Mouse (Mus musculus) hindbrain, embryonic 16.5 days (tissue): ENCODE measurements at regions not wholly inside any gene's neighbourhood (a gene's known extent, or its start where the extent isn't known, plus 50 kb on each side); places are given as distances from the start of the nearest gene placed in this dataset.

Experiments used
- ATAC-seq: fragments of 200-750 bp; cut with Nextera tagmentation; 2 replicates; pipeline ENCODE4 v1.8.0; 2017; ENCODE audit warnings: moderate TSS enrichment, moderate library complexity
- H3K27ac ChIP-seq: fragments of 300-500 bp; sonication (generic); 2 replicates; pipeline ENCODE4 v1.5.1; 2014; ENCODE audit warnings: low read depth, mild to moderate bottlenecking, control low read depth, low read length, moderate library complexity
- H3K27me3 ChIP-seq: fragments of 300-500 bp; sonication (generic); replicated peaks from 2 replicates; pipeline ENCODE4 v1.6.1; 2014; ENCODE audit warnings: low read length; ENCODE audit not compliant: control insufficient read depth, insufficient read depth
- H3K36me3 ChIP-seq: fragments of 300-500 bp; sonication (generic); 2 replicates; pipeline ENCODE4 v1.6.1; 2014; ENCODE audit warnings: mild to moderate bottlenecking, low read length, moderate library complexity, mixed read lengths; ENCODE audit not compliant: control insufficient read depth, insufficient read depth
- H3K4me1 ChIP-seq: fragments of 300-500 bp; sonication (generic); 2 replicates; pipeline ENCODE4 v1.6.1; 2014; ENCODE audit warnings: low read depth, low read length; ENCODE audit not compliant: control insufficient read depth, insufficient read depth
- H3K4me2 ChIP-seq: fragments of 300-500 bp; sonication (generic); 2 replicates; pipeline ENCODE4 v1.6.1; 2014; ENCODE audit warnings: mild to moderate bottlenecking, low read length, control low read depth, moderate library complexity
- H3K4me3 ChIP-seq: fragments of 300-500 bp; sonication (generic); 2 replicates; pipeline ENCODE4 v1.5.1; 2014; ENCODE audit warnings: mild to moderate bottlenecking, low read length, control low read depth, moderate library complexity
- H3K9ac ChIP-seq: fragments of 300-500 bp; sonication (generic); 2 replicates; pipeline ENCODE4 v1.6.1; 2014; ENCODE audit warnings: low read depth, mild to moderate bottlenecking, control low read depth, low read length, moderate library complexity
- H3K9me3 ChIP-seq: fragments of 300-500 bp; sonication (generic); 2 replicates; pipeline ENCODE4 v1.6.1; 2014; ENCODE audit warnings: mild to moderate bottlenecking, low read length, moderate library complexity; ENCODE audit not compliant: control insufficient read depth
- WGBS: fragments of 180-500 bp; shearing (Covaris S2); extraction: QIAGEN DNeasy Blood & Tissue Kit; methylation state at CpG from one replicate; pipeline ENCODE4 v1.1.7; 2014; 5-methylcytosine and 5-hydroxymethylcytosine counted together

DNA sequence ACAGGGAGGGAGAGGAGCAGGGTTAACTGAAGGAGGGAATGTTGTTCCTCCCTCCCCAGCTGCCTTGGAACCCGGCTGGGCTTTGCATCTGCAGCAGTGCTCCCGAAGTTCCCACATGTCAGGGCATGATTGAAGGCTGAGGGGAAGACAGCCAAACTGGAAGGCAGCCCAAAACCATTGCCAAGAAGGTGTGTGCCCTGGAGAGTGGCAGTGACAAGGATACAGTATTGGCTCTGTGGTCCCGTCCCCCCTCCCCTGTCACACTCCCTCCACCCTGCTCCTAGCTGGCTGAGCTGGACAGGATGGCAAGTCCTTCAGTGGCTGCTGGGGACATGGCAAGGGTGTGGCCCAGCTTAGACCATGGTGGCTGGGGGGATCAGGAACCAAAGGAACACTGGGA lies 79.1 kb downstream of the Cyp26b1 start:
- WGBS: 15% methylated on average over 3 of the region's 3 CpGs
- Histone ChIP-seq H3K4me1 (no peaks in the 10 kb centered on the region), H3K27me3 (no peaks in the 10 kb centered on the region), H3K4me3 (no peak overlapping the region), H3K9ac (no peak overlapping the region), H3K27ac (no peak overlapping the region), H3K9me3 (no peaks in the 10 kb centered on the region), H3K36me3 (no peaks in the 10 kb centered on the region), H3K4me2 (no peak overlapping the region)
- peak; percentile 63; the same call in 1 of the 2 replicates for ATAC-seq

DNA sequence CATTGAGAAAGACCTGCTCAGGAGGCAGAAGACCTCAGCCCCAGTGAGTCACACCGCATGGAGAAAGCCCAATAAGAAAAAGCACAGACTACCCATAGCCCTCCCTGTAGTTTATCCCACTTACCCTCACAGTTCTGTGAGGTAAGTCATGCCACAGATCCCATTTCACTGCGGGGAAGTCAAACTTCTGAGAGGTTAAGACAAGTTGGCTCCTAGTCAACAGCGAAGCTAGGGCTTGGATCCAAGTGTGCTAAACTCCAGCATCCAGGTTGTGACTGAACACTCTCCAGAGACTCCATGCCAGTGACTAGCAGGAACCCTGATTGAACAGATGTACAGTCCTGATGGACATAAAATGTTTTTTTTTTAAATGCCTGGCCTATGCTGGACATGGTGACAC lies 85.1 kb downstream of the Cyp26b1 start:
- Histone ChIP-seq H3K27me3 (no peaks in the 10 kb centered on the region), H3K4me2 (no peak overlapping the region), H3K36me3 (no peaks in the 10 kb centered on the region), H3K4me3 (no peak overlapping the region), H3K4me1 (no peaks in the 10 kb centered on the region), H3K9ac (no peak overlapping the region), H3K9me3 (no peaks in the 10 kb centered on the region), H3K27ac (no peak overlapping the region)
- no peak for ATAC-seq
- 81% methylated on average over 3 of the region's 3 CpGs for WGBS

DNA sequence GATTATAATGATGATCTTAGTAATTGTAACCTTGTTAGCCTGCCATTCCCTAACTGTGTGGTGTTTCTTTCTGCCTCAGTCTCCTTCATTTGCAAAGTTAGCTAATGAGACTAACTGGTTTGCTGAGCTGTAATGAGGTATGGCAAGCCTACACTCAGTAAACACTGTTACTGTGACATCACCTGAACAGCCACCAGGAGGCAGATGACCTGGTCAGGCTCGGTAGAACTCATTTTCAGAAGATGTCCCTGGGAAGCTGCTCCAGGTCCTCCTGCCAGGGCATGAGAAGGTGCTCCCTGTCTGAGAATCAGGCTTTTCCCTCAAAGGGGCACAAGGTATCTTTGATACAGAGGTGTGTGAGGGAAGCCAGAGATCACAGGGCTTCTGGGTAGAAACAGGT lies 87.0 kb downstream of the Cyp26b1 start:
- no peak for ATAC-seq
- 37% methylated on average over 1 of the region's 1 CpGs for WGBS
- H3K9ac ChIP-seq: no peak overlapping the region
- no peak overlapping the region for H3K4me2 ChIP-seq
- H3K36me3 ChIP-seq: no peaks in the 10 kb centered on the region
- H3K27ac ChIP-seq: no peak overlapping the region
- no peak overlapping the region for H3K4me3 ChIP-seq
- H3K27me3 ChIP-seq: no peaks in the 10 kb centered on the region
- H3K9me3 ChIP-seq: no peaks in the 10 kb centered on the region
- no peaks in the 10 kb centered on the region for H3K4me1 ChIP-seq

DNA sequence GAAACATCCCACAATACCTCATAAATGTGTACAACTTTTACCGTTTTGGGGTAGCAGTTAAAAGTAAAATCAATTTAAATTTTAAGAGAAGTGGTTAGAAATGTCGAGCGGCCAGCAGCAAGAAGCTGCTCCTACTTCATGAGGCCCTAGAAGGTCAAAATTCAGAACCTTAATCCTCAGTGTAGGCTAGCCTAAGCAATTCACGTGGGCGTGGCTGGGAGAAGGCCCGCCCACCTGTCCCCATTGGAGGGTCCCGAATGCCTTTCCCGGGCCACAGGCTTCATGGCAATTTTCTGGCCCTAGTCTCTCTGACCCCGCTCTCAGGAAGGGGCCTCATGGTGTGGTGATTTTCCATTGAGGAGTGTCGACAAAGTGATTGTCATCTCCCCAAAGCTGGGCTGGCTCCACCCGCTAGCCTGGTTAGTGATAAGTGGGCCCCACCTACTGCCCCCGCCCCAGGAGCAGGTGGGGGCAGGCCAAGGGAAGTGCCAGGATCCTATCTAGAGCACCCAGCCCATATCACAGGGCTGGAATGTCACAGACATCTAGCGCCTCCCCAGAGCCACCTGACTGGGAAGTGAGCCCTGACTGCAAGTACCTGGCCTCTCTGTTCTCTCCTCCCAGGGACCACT lies 93.3 kb downstream of the Cyp26b1 start:
- Histone ChIP-seq H3K9ac (no peak overlapping the region), H3K27me3 (no peaks in the 10 kb centered on the region), H3K9me3 (no peaks in the 10 kb centered on the region), H3K36me3 (no peaks in the 10 kb centered on the region), H3K4me1 (no peaks in the 10 kb centered on the region), H3K27ac (no peak overlapping the region), H3K4me3 (no peak overlapping the region), H3K4me2 (no peak overlapping the region)
- WGBS: 42% methylated on average over 13 of the region's 13 CpGs
- no peak for ATAC-seq

DNA sequence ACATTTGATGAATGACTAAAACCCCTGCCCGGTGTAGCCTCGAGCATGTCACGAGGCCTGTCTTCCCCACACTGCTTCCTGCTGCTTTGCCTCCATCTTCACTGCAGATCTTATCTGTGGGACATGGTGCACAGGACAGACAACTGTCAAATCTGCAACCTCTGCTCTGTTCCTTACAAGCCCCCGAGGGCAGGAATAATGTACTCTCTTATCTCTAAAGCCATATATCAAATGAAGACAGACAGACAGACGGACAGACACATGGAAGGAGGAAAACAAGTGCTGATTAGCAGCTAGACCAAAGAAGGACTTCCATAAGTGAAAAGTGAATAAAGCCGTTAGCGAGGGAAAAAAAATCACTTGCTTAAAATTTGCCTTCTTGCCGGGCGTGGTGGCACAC lies 95.6 kb downstream of the Cyp26b1 start:
- no peak for ATAC-seq
- Histone ChIP-seq H3K4me1 (no peaks in the 10 kb centered on the region; the same call in 1 of the 2 replicates), H3K4me3 (no peak overlapping the region), H3K9ac (no peak overlapping the region), H3K36me3 (no peaks in the 10 kb centered on the region), H3K27me3 (no peaks in the 10 kb centered on the region), H3K27ac (no peak overlapping the region), H3K9me3 (no peaks in the 10 kb centered on the region), H3K4me2 (no peak overlapping the region)
- 83% methylated on average over 9 of the region's 9 CpGs for WGBS

DNA sequence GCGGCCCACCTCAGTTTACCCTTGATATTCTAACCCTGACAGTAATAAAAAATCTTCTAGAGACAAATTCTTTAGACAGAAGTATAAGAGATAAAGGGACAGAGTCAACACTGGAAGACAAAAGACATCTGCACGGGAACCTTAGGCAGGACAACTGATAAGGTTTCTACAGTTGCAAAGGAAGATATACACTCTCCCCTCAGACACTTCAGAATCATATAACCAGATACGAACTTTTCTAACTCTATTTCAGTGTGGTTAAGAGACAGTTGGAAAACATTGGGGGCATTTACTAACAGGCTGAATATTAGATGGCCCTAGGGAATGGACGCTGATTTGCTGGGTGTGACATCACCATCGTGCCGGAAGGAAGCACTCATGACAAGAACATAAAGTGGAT lies 100.0 kb downstream of the Cyp26b1 start:
- Histone ChIP-seq H3K9me3 (no peaks in the 10 kb centered on the region), H3K4me2 (no peak overlapping the region), H3K27ac (no peak overlapping the region), H3K27me3 (no peaks in the 10 kb centered on the region), H3K36me3 (no peaks in the 10 kb centered on the region), H3K9ac (no peak overlapping the region), H3K4me3 (no peak overlapping the region), H3K4me1 (no peaks in the 10 kb centered on the region; the same call in 1 of the 2 replicates)
- ATAC-seq: no peak
- WGBS: 80% methylated on average over 6 of the region's 6 CpGs

DNA sequence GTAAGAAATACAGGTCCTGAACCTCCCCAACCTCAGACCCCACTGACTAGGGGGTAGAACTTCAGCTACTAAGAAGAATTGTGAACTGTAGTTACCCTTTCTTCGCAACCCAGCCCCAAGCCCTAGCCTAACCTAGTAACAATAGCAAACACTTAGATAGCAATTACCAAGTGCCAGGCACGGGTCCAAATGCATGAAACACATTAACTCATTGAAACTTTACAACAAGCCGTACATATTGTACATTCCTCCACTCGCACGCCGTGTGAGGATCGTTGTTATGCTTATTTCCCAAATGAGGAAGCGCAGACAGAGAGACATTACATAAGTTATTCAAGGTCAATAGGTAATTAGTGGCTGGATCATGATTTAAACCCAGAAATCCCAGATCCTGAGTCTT lies 100.5 kb downstream of the Cyp26b1 start:
- ATAC-seq: no peak
- Histone ChIP-seq H3K4me2 (no peak overlapping the region), H3K27ac (no peak overlapping the region), H3K4me1 (no peaks in the 10 kb centered on the region; the same call in 1 of the 2 replicates), H3K9ac (no peak overlapping the region), H3K36me3 (no peaks in the 10 kb centered on the region), H3K27me3 (no peaks in the 10 kb centered on the region), H3K9me3 (no peaks in the 10 kb centered on the region), H3K4me3 (no peak overlapping the region)
- 54% methylated on average over 8 of the region's 8 CpGs for WGBS

DNA sequence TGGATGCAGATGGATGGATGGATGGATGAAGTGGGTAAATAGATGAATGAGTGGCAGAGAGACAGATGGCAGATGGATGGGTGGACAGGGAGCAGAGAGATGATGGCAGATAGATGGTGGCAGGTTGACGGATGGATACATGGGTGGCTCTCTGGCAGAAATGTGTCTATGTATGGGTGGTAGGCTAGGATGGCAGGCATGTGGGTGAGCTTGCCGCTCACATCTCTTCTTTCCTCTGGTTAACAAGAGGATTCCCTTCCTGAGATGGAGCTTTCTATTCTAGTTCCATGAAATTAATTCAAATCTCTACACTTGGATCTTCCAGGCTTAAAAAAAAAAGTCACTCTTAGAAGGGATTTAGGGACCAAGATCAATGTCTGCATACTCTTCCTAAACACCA lies 101.1 kb downstream of the Cyp26b1 start:
- H3K9ac ChIP-seq: no peak overlapping the region
- H3K27me3 ChIP-seq: no peaks in the 10 kb centered on the region
- H3K27ac ChIP-seq: no peak overlapping the region
- H3K4me3 ChIP-seq: no peak overlapping the region
- no peak overlapping the region for H3K4me2 ChIP-seq
- H3K4me1 ChIP-seq: no peaks in the 10 kb centered on the region; the same call in 1 of the 2 replicates
- no peaks in the 10 kb centered on the region for H3K9me3 ChIP-seq
- H3K36me3 ChIP-seq: no peaks in the 10 kb centered on the region
- no peak for ATAC-seq
- 96% methylated on average over 2 of the region's 2 CpGs for WGBS

DNA sequence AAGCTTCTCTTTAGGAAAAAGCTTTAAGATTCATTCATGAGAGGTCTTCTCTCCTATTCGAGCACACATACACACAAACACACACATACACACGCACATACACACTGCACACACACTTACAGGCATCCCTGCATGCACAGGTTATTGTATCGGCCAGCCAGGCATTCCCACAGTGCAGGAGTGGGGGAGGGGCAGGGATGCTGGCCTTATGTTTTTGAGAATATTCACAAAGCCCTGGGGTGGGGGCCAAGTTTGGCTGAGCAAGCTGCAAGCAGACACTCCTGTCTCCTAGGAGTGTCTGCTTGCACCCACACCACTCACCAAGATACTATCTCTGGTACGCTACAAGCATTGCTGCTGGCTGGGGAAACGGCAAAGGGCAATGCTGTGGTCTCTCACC lies 102.6 kb downstream of the Cyp26b1 start:
- H3K27ac ChIP-seq: no peak overlapping the region
- 78% methylated on average over 5 of the region's 5 CpGs for WGBS
- H3K36me3 ChIP-seq: no peaks in the 10 kb centered on the region
- H3K9me3 ChIP-seq: no peaks in the 10 kb centered on the region
- H3K9ac ChIP-seq: no peak overlapping the region
- no peak for ATAC-seq
- no peaks in the 10 kb centered on the region for H3K27me3 ChIP-seq
- no peak overlapping the region for H3K4me2 ChIP-seq
- no peak overlapping the region for H3K4me3 ChIP-seq
- no peaks in the 10 kb centered on the region; the same call in 1 of the 2 replicates for H3K4me1 ChIP-seq

DNA sequence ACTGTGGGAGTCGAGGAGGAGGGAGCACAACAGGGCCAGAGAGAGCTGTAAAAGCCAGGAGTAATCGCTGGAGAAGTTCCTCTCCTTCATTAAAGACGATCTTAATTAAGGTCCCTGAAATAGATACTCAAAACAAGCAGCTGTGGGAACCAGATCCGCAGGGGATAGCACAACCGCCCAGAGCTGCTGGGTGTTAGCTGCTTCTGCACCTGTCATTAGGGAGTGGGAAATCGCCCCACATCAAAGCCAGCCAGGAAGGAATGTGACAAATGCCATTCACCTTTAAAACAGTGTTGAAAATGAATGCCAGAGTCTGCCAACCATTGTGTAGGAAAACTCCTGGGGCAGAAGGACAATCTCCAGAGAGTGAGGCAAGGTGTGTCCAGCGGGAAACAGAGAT lies 112.5 kb downstream of the Cyp26b1 start:
- 54% methylated on average over 7 of the region's 7 CpGs for WGBS
- ATAC-seq: no peak
- no peak overlapping the region for H3K4me3 ChIP-seq

More for the DNA sequence above, 112.5 kb downstream of the Cyp26b1 start:
- Histone ChIP-seq H3K27ac (no peak overlapping the region), H3K27me3 (no peaks in the 10 kb centered on the region), H3K4me2 (no peak overlapping the region), H3K36me3 (no peaks in the 10 kb centered on the region), H3K4me1 (peaks cover 4% of the 10 kb centered on the region), H3K9me3 (no peaks in the 10 kb centered on the region), H3K9ac (no peak overlapping the region)
